Mouse (Mus musculus) midbrain, embryonic 14.5 days (tissue): ENCODE data around the gene Olfr667. TPM values are rescaled to one million over a fixed set of nuclear protein-coding genes. Genes with fewer than 3 reads are reported as not detected.
"Not testable (repeated sequence)": the region's sequence is repeated elsewhere in the genome, so short reads cannot be mapped to it uniquely, and the experiment has no call there.

Experiments used
- ATAC-seq: fragments of 200-750 bp; cut with Nextera tagmentation; 2 replicates; pipeline ENCODE4 v1.8.0; 2017; ENCODE audit warnings: moderate number of reproducible peaks, moderate library complexity; ENCODE audit not compliant: low FRiP score, low TSS enrichment
- DNase-seq: peaks from one replicate; pipeline ENCODE4 v3.0.0-alpha.2; 2015
- H3K27ac ChIP-seq: fragments of 300-500 bp; sonication (generic); replicated peaks from 2 replicates; pipeline ENCODE4 v1.5.1; 2014; ENCODE audit warnings: mild to moderate bottlenecking, low read depth, low read length, moderate library complexity
- H3K27me3 ChIP-seq: fragments of 300-500 bp; sonication (generic); 2 replicates; pipeline ENCODE4 v1.6.1; 2014; ENCODE audit warnings: low read length, control low read depth, mixed read lengths; ENCODE audit not compliant: control insufficient read depth, insufficient read depth
- H3K36me3 ChIP-seq: fragments of 300-500 bp; sonication (generic); 2 replicates; pipeline ENCODE4 v1.6.1; 2014; ENCODE audit warnings: low read length, control low read depth; ENCODE audit not compliant: control insufficient read depth, insufficient read depth
- H3K4me1 ChIP-seq: fragments of 300-500 bp; sonication (generic); 2 replicates; pipeline ENCODE4 v1.6.1; 2014; ENCODE audit warnings: mild to moderate bottlenecking, antibody characterized with exemption, low read length, control low read depth; ENCODE audit not compliant: control insufficient read depth, insufficient read depth
- H3K4me2 ChIP-seq: fragments of 300-500 bp; sonication (generic); 2 replicates; pipeline ENCODE4 v1.6.1; 2014; ENCODE audit warnings: mild to moderate bottlenecking, low read length, moderate library complexity
- H3K4me3 ChIP-seq: fragments of 300-500 bp; sonication (generic); replicated peaks from 2 replicates; pipeline ENCODE4 v1.5.1; 2014; ENCODE audit warnings: low read depth, low read length
- H3K9ac ChIP-seq: fragments of 300-500 bp; sonication (generic); replicated peaks from 2 replicates; pipeline ENCODE4 v1.6.1; 2014; ENCODE audit warnings: mild to moderate bottlenecking, low read length, moderate library complexity
- H3K9me3 ChIP-seq: fragments of 300-500 bp; sonication (generic); 2 replicates; pipeline ENCODE4 v1.6.1; 2016; ENCODE audit warnings: low read length, control low read depth, mixed read lengths; ENCODE audit not compliant: control insufficient read depth
- WGBS: fragments of 180-500 bp; shearing (Covaris S2); extraction: QIAGEN DNeasy Blood & Tissue Kit; methylation state at CpG from one replicate; pipeline ENCODE4 v1.1.7; 2014; 5-methylcytosine and 5-hydroxymethylcytosine counted together
- polyA plus RNA-seq: library from polyadenylated mRNA; unstranded; fragments of >200 nt; fragmentation: Nextera tagmentation; extraction: Ambion mirVana; gene quantifications from 2 replicates; pipeline ENCODE4 v1.2.1, GENCODE M21; 2014

Gene Olfr667
- not detected in 2 replicates for polyA plus RNA-seq

DNA sequence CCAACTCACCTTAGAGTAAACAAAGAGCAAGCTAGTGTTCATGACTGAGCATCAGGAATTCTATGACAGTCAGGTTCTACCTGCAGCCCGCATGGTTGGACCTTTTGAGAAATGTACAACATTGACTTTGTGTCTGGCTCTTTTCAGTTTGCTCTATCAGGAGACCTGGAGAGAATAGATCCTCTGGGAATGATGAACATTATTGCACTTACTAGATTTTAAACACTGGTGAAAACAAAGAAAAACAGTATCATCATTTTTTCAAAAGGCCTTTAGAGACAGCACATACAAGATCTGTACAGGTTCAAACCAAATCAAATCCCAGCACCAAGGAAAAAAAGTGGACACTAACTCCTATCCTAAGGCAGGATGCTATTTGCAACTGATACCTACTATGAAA is at the start of gene Olfr667:
Gene Olfr667 (minus strand): TSS at position 101 of the 400 bp plus-strand sequence.
- DNase-seq (no peak), ATAC-seq (no peak)
- no peak within 1 kb of the TSS for H3K9ac ChIP-seq
- H3K27me3 ChIP-seq = no peaks in the 10 kb centered on the region
- H3K4me3 ChIP-seq = no peak within 1 kb of the TSS
- H3K4me1 ChIP-seq = no peaks in the 10 kb centered on the region
- H3K4me2 ChIP-seq = no peak within 1 kb of the TSS
- H3K36me3 ChIP-seq = no peaks in the 10 kb centered on the region
- WGBS = 89% methylated on average over 1 of the region's 1 CpGs
- H3K9me3 ChIP-seq = no peaks in the 10 kb centered on the region
- H3K27ac ChIP-seq = no peak within 1 kb of the TSS

DNA sequence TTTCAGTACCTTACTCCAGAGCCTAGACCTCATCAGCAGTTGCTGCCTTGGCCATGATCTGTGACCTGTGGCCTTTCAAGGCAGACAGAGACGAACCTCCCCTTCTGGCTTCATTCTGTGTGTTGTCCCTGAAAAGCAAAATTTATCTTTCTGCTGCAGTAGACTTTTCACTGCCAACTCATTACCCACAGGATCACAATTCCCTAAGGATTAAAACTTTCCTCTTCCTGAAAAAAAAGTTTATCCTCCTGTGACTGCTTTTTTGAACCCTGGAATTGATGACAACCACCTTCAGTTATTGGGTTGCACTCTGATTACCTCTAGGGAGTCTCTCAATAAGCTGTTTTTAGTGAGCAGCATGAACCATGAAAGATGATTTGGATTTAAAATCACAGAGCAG is 41.2 kb upstream of the Olfr667 start, which contains the start of gene Olfr670:
Gene Olfr670 (minus strand): TSS at position 101 of the 400 bp plus-strand sequence.
- no peaks in the 10 kb centered on the region for H3K9me3 ChIP-seq
- H3K4me1 ChIP-seq = no peaks in the 10 kb centered on the region
- DNase-seq = no peak
- no peak within 1 kb of the TSS for H3K4me2 ChIP-seq
- WGBS = 48% methylated on average over 1 of the region's 1 CpGs
- ATAC-seq = no peak
- no peaks in the 10 kb centered on the region for H3K36me3 ChIP-seq
- no peak within 1 kb of the TSS for H3K4me3 ChIP-seq
- no peak within 1 kb of the TSS for H3K9ac ChIP-seq
- H3K27ac ChIP-seq = no peak within 1 kb of the TSS
- no peaks in the 10 kb centered on the region for H3K27me3 ChIP-seq

- not testable (repeated sequence) for DNase-seq, ATAC-seq
Observed at GRCm38 (mm10) chr7:104950234-104950633, 29.0 kb upstream of the Olfr667 start.

GRCm38 (mm10) chr7:104933940-104934339 is 12.7 kb upstream of the Olfr667 start, which contains the start of gene Olfr669:
TSS of gene Olfr669 (plus strand) at chr7:104934240.
- Histone ChIP-seq H3K4me1 (no peaks in the 10 kb centered on the region), H3K36me3 (no peaks in the 10 kb centered on the region), H3K27me3 (no peaks in the 10 kb centered on the region), H3K4me2 (no peak within 1 kb of the TSS), H3K27ac (no peak within 1 kb of the TSS), H3K9ac (no peak within 1 kb of the TSS), H3K4me3 (no peak within 1 kb of the TSS), H3K9me3 (no peaks in the 10 kb centered on the region)
- no peak for DNase-seq
- ATAC-seq = no peak
- WGBS = 86% methylated on average over 1 of the region's 1 CpGs

More at GRCm38 (mm10) chr7:104950234-104950633, 29.0 kb upstream of the Olfr667 start:
- not testable (repeated sequence) for H3K4me2 ChIP-seq, H3K27ac ChIP-seq, H3K9me3 ChIP-seq, H3K4me3 ChIP-seq, H3K36me3 ChIP-seq, H3K9ac ChIP-seq, H3K4me1 ChIP-seq, H3K27me3 ChIP-seq
- 96% methylated on average over 16 of the region's 16 CpGs for WGBS

DNA sequence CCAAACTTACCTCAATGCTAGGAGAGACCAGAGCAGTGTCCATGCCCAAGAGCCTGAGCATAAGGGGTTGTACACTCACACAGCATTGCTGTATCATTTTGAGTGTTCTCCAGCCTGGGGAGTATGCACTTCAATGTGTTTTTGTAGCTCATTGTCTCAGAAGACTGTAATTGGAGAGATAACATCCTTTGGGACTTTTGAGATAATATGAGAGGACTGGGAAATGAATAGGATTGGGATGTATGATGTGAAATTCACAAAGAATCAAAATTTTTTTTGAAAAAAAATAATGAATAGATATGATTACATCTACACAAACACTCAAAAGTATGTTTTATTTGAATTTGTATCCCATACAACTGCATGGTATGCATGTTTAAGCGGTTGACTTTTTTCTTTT is 6.7 kb upstream of the Olfr667 start, which contains the start of gene Olfr668:
Gene Olfr668 (minus strand): TSS at position 101 of the 400 bp plus-strand sequence.
- H3K27ac ChIP-seq = no peak within 1 kb of the TSS
- H3K27me3 ChIP-seq = no peaks in the 10 kb centered on the region
- H3K4me1 ChIP-seq = no peaks in the 10 kb centered on the region
- H3K36me3 ChIP-seq = no peaks in the 10 kb centered on the region
- H3K4me3 ChIP-seq = no peak within 1 kb of the TSS
- ATAC-seq = no peak
- H3K9me3 ChIP-seq = no peaks in the 10 kb centered on the region
- no peak within 1 kb of the TSS for H3K4me2 ChIP-seq
- 78% methylated on average over 1 of the region's 1 CpGs for WGBS
- no peak within 1 kb of the TSS for H3K9ac ChIP-seq
- no peak for DNase-seq

GRCm38 (mm10) chr7:104895852-104896251 is 25.4 kb downstream of the Olfr667 start, which contains the start of gene Olfr666:
TSS of gene Olfr666 (minus strand) at chr7:104895952.
- H3K27me3 ChIP-seq = no peaks in the 10 kb centered on the region
- no peaks in the 10 kb centered on the region for H3K4me1 ChIP-seq
- no peak for DNase-seq
- H3K4me2 ChIP-seq = no peak within 1 kb of the TSS
- H3K9ac ChIP-seq = no peak within 1 kb of the TSS
- H3K4me3 ChIP-seq = no peak within 1 kb of the TSS
- no peak within 1 kb of the TSS for H3K27ac ChIP-seq
- WGBS = 88% methylated on average over 2 of the region's 2 CpGs
- no peaks in the 10 kb centered on the region for H3K9me3 ChIP-seq
- H3K36me3 ChIP-seq = no peaks in the 10 kb centered on the region
- no peak for ATAC-seq

DNA sequence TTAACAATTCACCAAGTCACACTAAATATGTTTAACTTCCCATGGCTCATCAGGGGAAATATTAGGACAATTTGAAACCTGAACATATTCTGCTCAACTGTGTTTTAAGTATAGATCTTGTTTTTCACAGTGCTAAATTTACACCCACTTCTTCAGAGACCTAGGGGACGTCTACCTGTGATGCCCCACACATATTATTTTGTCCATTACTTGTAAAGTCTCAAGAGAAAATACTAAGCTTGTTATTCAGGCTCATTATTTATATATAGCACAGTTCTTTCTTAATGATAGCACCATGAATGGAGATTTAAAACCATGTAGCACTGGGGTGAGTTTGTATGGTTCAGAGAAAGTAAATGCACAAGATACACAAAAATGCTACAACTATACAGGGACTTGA is 43.6 kb downstream of the Olfr667 start, which contains the start of gene Olfr665:
Gene Olfr665 (plus strand): TSS at position 301 of the 400 bp plus-strand sequence.
- DNase-seq (no peak), ATAC-seq (no peak)
- Histone ChIP-seq H3K4me3 (no peak within 1 kb of the TSS), H3K4me1 (no peaks in the 10 kb centered on the region), H3K36me3 (no peaks in the 10 kb centered on the region), H3K27ac (no peak within 1 kb of the TSS), H3K4me2 (no peak within 1 kb of the TSS), H3K9me3 (no peaks in the 10 kb centered on the region), H3K27me3 (no peaks in the 10 kb centered on the region), H3K9ac (no peak within 1 kb of the TSS)
- WGBS = 51% methylated on average over 1 of the region's 1 CpGs

Other genes starting within 250 kb of the Olfr667 start
- not detected in 2 replicates for gene Olfr661, start 235.0 kb downstream of the Olfr667 start, polyA plus RNA-seq
- gene Usp17le, start 144.0 kb downstream of the Olfr667 start, polyA plus RNA-seq = not detected in 2 replicates
- gene Usp17lb, start 78.9 kb downstream of the Olfr667 start, polyA plus RNA-seq = not detected in 2 replicates
- gene Usp17la, start 64.5 kb downstream of the Olfr667 start, polyA plus RNA-seq = not detected in 2 replicates
- not detected in 2 replicates for gene Olfr665, start 43.5 kb downstream of the Olfr667 start, polyA plus RNA-seq
- not detected in 2 replicates for gene Olfr666, start 25.5 kb downstream of the Olfr667 start, polyA plus RNA-seq
- gene Olfr668, start 6.6 kb upstream of the Olfr667 start, polyA plus RNA-seq = not detected in 2 replicates
- not detected in 2 replicates for gene Olfr669, start 12.8 kb upstream of the Olfr667 start, polyA plus RNA-seq
- not detected in 2 replicates for gene Olfr670, start 41.1 kb upstream of the Olfr667 start, polyA plus RNA-seq
- gene Olfr671, start 57.6 kb upstream of the Olfr667 start, polyA plus RNA-seq = not detected in 2 replicates
- gene Olfr672, start 80.5 kb upstream of the Olfr667 start, polyA plus RNA-seq = not detected in 2 replicates
- not detected in 2 replicates for gene Olfr675, start 107.0 kb upstream of the Olfr667 start, polyA plus RNA-seq
- gene Olfr676, start 111.2 kb upstream of the Olfr667 start, polyA plus RNA-seq = not detected in 2 replicates
- not detected in 2 replicates for gene Olfr677, start 129.9 kb upstream of the Olfr667 start, polyA plus RNA-seq
- not detected in 2 replicates for gene Olfr678, start 143.0 kb upstream of the Olfr667 start, polyA plus RNA-seq
- not detected in 2 replicates for gene Olfr679, start 159.7 kb upstream of the Olfr667 start, polyA plus RNA-seq
- not detected in 2 replicates for gene Olfr680-ps1, start 171.3 kb upstream of the Olfr667 start, polyA plus RNA-seq
- not detected in 2 replicates for gene Olfr681, start 195.4 kb upstream of the Olfr667 start, polyA plus RNA-seq
- gene Olfr683, start 225.5 kb upstream of the Olfr667 start, polyA plus RNA-seq = not detected in 2 replicates
- not detected in 2 replicates for gene Olfr684, start 242.2 kb upstream of the Olfr667 start, polyA plus RNA-seq